Mouse (Mus musculus) heart, postnatal 10 days (tissue): Measurements from ENCODE around the gene Tmem119. TPM values are rescaled to one million over a fixed set of nuclear protein-coding genes. Genes with fewer than 3 reads are reported as not detected.
"Not testable (repeated sequence)": the region's sequence is repeated elsewhere in the genome, so short reads cannot be mapped to it uniquely, and the experiment has no call there.

ENCODE experiments used
- DNase-seq, 2 experiments: peaks; one replicate each; pipeline ENCODE4 v3.0.0; 2021
- intact Hi-C: fragments of 180-260 bp; cut with DNase I; formaldehyde crosslinking; loops from one replicate; pipeline ENCODE4 v1.15.1; 2025
- total RNA-seq, 2 experiments: library from RNA; stranded (reverse); gene quantifications; 2 replicates each; pipeline ENCODE4 v1.2.3; 2021

The Tmem119 gene
- total RNA-seq, 2 experiments from 2014 or later: 14.6 to 18.5 TPM

GRCm38 (mm10) chr5:113790453-113791196 lies 9.7 kb downstream of the Tmem119 start:
- intact Hi-C loops: no loop called here
- no peak for DNase-seq

GRCm38 (mm10) chr5:113789075-113789788 lies 11.1 kb downstream of the Tmem119 start:
- DNase-seq: peak; percentile 53 to 57
- intact Hi-C loops: no loop called here

- DNase-seq: no peak
Measured at GRCm38 (mm10) chr5:113788645-113789044, 11.7 kb downstream of the Tmem119 start.

GRCm38 (mm10) chr5:113786985-113787384 lies 13.3 kb downstream of the Tmem119 start:
- DNase-seq: no peak
- intact Hi-C loops: no loop called here

More at GRCm38 (mm10) chr5:113788645-113789044, 11.7 kb downstream of the Tmem119 start:
- intact Hi-C loops: no loop called here

- intact Hi-C loops: not testable (repeated sequence)
- peak in 1 of 2 experiments; percentile 45 for DNase-seq
Measured at GRCm38 (mm10) chr5:113784104-113784503, 16.2 kb downstream of the Tmem119 start.

- intact Hi-C loops: no loop called here
- peak; percentile 75 to 76 for DNase-seq
Measured at GRCm38 (mm10) chr5:113783581-113784001, 16.7 kb downstream of the Tmem119 start.

- no peak for DNase-seq
- intact Hi-C loops: no loop called here
Measured at GRCm38 (mm10) chr5:113782624-113783023, 17.7 kb downstream of the Tmem119 start.

GRCm38 (mm10) chr5:113781875-113782274 lies 18.4 kb downstream of the Tmem119 start:
- intact Hi-C loops: no loop called here
- DNase-seq: no peak

- intact Hi-C loops: no loop called here
- no peak for DNase-seq
Measured at GRCm38 (mm10) chr5:113781254-113781653, 19.1 kb downstream of the Tmem119 start.

- intact Hi-C loops: no loop called here
- DNase-seq: no peak
Measured at GRCm38 (mm10) chr5:113780763-113781162, 19.6 kb downstream of the Tmem119 start.

GRCm38 (mm10) chr5:113780082-113780752 lies 20.1 kb downstream of the Tmem119 start:
- intact Hi-C loops: no loop called here
- no peak for DNase-seq

- no peak for DNase-seq
- intact Hi-C loops: no loop called here
Measured at GRCm38 (mm10) chr5:113779569-113779968, 20.7 kb downstream of the Tmem119 start.

GRCm38 (mm10) chr5:113777728-113778127 lies 22.6 kb downstream of the Tmem119 start:
- intact Hi-C loops, DNase-seq: not testable (repeated sequence)

GRCm38 (mm10) chr5:113776896-113777226 lies 23.5 kb downstream of the Tmem119 start:
- intact Hi-C loops: no loop called here
- DNase-seq: no peak

- intact Hi-C loops: no loop called here
- DNase-seq: no peak
Measured at GRCm38 (mm10) chr5:113776128-113776895, 24.0 kb downstream of the Tmem119 start.

- DNase-seq: no peak
- intact Hi-C loops: no loop called here
Measured at GRCm38 (mm10) chr5:113775585-113775984, 24.7 kb downstream of the Tmem119 start.

- peak; percentile 91 to 93 for DNase-seq
- intact Hi-C loops: loop anchor here (1.0 to 5.0 kb wide), 4 partner anchors 42 to 181 kb away; no protein-coding TSS in a partner anchor
Measured at GRCm38 (mm10) chr5:113773664-113774063, 26.7 kb downstream of the Tmem119 start.

- intact Hi-C loops: loop anchor here (1.0 to 5.0 kb wide), 4 partner anchors 42 to 182 kb away; no protein-coding TSS in a partner anchor
- DNase-seq: peak in 1 of 2 experiments; percentile 12
Measured at GRCm38 (mm10) chr5:113772905-113773519, 27.3 kb downstream of the Tmem119 start.

GRCm38 (mm10) chr5:113772450-113772895 lies 27.8 kb downstream of the Tmem119 start, which contains the start of the genes Sart3 and Iscu:
Gene Sart3, minus strand, starts transcription at chr5:113772510.
Gene Iscu, plus strand, starts transcription at chr5:113772748.
- intact Hi-C loops: loop anchor here (2.0 to 5.0 kb wide), 3 partner anchors 72 to 182 kb away; no protein-coding TSS in a partner anchor
- DNase-seq: peak; percentile 96
